Mouse (Mus musculus): ENCODE results near the gene Comt. TPM values are rescaled to one million over a fixed set of nuclear protein-coding genes. Genes with fewer than 3 reads are reported as not detected.

Comt gene
- polyA plus RNA-seq (2012; rRNA removed) = 84.5 and 110 TPM in 2 replicates
- 82.4 and 92.3 TPM in 2 replicates for polyA plus RNA-seq (2014; fragmentation: Nextera tagmentation; extraction: Ambion mirVana)

DNA sequence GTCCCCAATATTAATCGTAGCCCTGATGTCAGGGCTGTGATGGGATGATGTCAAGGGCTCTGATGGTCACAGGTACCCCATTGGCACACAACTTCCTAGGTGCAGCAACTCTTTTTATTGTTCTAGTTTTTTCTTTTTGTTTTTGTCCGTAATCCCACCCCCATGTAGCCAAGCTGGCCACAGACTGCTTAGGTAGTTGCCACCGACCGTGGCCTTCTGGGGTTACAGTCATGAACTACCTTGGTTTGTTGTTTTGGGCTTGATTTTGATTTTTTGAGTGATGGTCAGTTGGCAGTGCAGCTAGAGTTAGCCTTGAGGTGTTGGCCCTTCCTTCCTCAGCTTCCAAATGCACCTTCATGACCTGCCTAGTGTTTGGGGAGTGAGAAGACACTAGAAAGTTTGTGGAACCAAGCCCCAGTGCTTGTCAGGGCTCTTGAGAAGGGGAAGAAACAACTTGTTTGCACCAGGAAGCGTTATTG is at the start of gene Comt:
Gene Comt (minus strand): TSS at position 51 of the 479 bp plus-strand sequence.
- H3K36me3 ChIP-seq (ENCODE audit: control insufficient read depth, insufficient read depth, low read length) = peaks cover 8% of the 10 kb centered on the region
- DNase-seq (ENCODE audit: low spot score) (no peak), ATAC-seq (ENCODE audit: low FRiP score, low read depth) (no peak)
- peak within 1 kb of the TSS; percentile 88 for H3K9ac ChIP-seq (ENCODE audit: low read depth, low read length, severe bottlenecking)
- 58% methylated on average over 5 of the region's 5 CpGs for WGBS
- H3K27me3 ChIP-seq (ENCODE audit: control insufficient read depth, insufficient read depth, low read length) = no peaks in the 10 kb centered on the region
- TF ChIP-seq POLR2A (IDR thresholded peaks at IDR 0.05; ENCODE audit: borderline replicate concordance, extremely low read depth, insufficient read depth, insufficient read length) = no peak
- peaks cover 28% of the 10 kb centered on the region for H3K4me1 ChIP-seq (ENCODE audit: control insufficient read depth, insufficient read depth, low read length)
- peak within 1 kb of the TSS; percentile 94 for H3K4me2 ChIP-seq (replicated peaks; ENCODE audit: low read depth, low read length, severe bottlenecking)
- H3K9me3 ChIP-seq (ENCODE audit: control insufficient read depth, low read length) = no peaks in the 10 kb centered on the region
- H3K4me3 ChIP-seq (replicated peaks; ENCODE audit: low read length) = peak within 1 kb of the TSS; percentile 89
- peak within 1 kb of the TSS; percentile 73 for H3K27ac ChIP-seq (replicated peaks; ENCODE audit: low read depth, low read length)

DNA sequence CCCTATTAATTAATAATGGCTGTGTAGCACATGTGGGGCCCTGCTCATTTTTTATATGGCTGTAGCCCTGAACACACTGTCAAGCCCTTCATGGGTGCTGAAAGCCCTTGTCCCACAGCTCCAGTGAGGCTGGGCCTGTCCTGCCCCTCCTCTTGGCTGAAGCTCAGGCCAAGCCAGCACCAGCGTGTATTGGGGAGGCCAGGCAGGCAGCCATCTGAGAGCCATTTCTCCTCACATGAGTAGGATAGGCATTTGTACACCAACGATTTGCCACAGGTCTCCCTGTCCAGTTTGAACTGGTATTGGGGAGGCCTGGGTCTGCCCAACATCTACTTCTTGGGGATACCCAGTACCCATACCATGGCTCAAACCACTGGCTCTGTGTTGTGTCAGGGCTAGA is 47.4 kb upstream of the Comt start:
- H3K4me1 ChIP-seq (ENCODE audit: control insufficient read depth, insufficient read depth, low read length) = no peaks in the 10 kb centered on the region
- H3K9me3 ChIP-seq (ENCODE audit: control insufficient read depth, low read length) = no peaks in the 10 kb centered on the region
- TF ChIP-seq POLR2A (IDR thresholded peaks at IDR 0.05; ENCODE audit: borderline replicate concordance, extremely low read depth, insufficient read depth, insufficient read length) = no peak
- DNase-seq (ENCODE audit: low spot score) (no peak), ATAC-seq (ENCODE audit: low FRiP score, low read depth) (no peak)
- no peak overlapping the region for H3K9ac ChIP-seq (ENCODE audit: low read depth, low read length, severe bottlenecking)
- H3K4me3 ChIP-seq (replicated peaks; ENCODE audit: low read length) = no peak overlapping the region
- peaks cover 14% of the 10 kb centered on the region for H3K36me3 ChIP-seq (ENCODE audit: control insufficient read depth, insufficient read depth, low read length)
- H3K4me2 ChIP-seq (replicated peaks; ENCODE audit: low read depth, low read length, severe bottlenecking) = no peak overlapping the region
- H3K27ac ChIP-seq (replicated peaks; ENCODE audit: low read depth, low read length) = no peak overlapping the region
- no peaks in the 10 kb centered on the region for H3K27me3 ChIP-seq (ENCODE audit: control insufficient read depth, insufficient read depth, low read length)
- WGBS = 78% methylated on average over 2 of the region's 2 CpGs

DNA sequence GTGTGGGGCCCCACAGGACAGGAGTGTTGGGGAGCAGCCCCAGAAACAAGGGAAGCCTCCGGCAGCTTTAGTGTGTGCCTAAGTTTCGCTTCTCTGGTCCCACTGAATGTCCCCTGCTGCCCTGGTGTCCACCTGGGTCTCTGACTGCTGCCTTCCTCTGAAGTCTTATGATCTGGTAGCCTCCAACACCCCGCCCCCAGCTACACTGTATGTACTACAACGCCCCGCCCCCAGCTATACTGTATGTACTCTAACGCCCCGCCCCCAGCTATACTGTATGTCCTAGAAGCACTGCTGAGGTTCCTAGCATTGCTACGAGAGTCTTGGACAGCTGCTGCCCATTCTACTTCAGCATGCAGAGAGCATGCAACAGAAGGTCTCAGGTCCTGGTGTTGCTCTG is 46.3 kb upstream of the Comt start:
- DNase-seq (ENCODE audit: low spot score) = no peak
- Histone ChIP-seq H3K27ac (replicated peaks; ENCODE audit: low read depth, low read length) (no peak overlapping the region), H3K4me2 (replicated peaks; ENCODE audit: low read depth, low read length, severe bottlenecking) (no peak overlapping the region), H3K9ac (ENCODE audit: low read depth, low read length, severe bottlenecking) (no peak overlapping the region), H3K9me3 (ENCODE audit: control insufficient read depth, low read length) (no peaks in the 10 kb centered on the region), H3K27me3 (ENCODE audit: control insufficient read depth, insufficient read depth, low read length) (no peaks in the 10 kb centered on the region), H3K4me3 (replicated peaks; ENCODE audit: low read length) (no peak overlapping the region), H3K4me1 (ENCODE audit: control insufficient read depth, insufficient read depth, low read length) (no peaks in the 10 kb centered on the region), H3K36me3 (ENCODE audit: control insufficient read depth, insufficient read depth, low read length) (peaks cover 17% of the 10 kb centered on the region)
- 81% methylated on average over 8 of the region's 8 CpGs for WGBS
- no peak for ATAC-seq (ENCODE audit: low FRiP score, low read depth)
- no peak for TF ChIP-seq POLR2A (IDR thresholded peaks at IDR 0.05; ENCODE audit: borderline replicate concordance, extremely low read depth, insufficient read depth, insufficient read length)

DNA sequence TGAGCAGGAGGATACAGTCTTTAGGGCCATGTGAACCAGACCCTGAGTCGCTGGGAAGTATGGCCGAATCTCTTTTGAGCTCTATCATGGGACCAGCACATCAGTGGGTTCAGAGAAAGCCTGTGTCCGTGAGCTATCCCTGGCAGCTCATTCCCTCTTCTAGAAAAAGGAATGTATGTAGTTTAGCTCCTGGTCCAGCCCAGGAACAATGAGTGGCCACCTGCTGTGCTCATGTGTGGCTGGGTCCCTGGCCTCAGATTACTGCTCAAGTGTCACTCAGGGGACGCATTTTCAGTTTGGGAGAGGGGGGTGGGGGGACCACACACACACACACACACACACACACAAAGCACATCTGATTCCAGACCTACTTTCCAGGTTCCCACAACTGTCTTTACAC is 45.8 kb upstream of the Comt start:
- peaks cover 14% of the 10 kb centered on the region for H3K36me3 ChIP-seq (ENCODE audit: control insufficient read depth, insufficient read depth, low read length)
- WGBS = 82% methylated on average over 4 of the region's 4 CpGs

DNA sequence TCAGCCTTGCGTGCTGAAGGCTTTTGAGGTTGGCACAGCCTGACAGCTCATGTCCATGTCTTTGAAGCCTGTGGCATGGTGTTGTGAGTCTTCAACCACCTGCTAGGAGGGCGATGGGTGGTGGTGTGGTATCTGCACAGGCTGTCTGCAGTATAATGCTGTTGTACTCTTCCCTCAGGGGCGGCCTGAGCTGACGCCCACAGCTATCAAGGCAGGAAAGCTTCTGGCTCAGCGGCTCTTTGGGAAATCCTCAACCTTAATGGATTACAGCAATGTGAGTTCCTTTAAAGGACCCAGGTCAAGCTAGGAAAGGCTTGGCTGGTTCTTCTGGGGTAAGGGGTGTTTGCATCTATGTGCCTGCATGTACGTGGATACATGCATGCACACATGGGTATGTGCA is 45.3 kb upstream of the Comt start:
- no peak for DNase-seq (ENCODE audit: low spot score)
- H3K4me2 ChIP-seq (replicated peaks; ENCODE audit: low read depth, low read length, severe bottlenecking) = no peak overlapping the region
- H3K4me3 ChIP-seq (replicated peaks; ENCODE audit: low read length) = no peak overlapping the region
- no peak overlapping the region for H3K27ac ChIP-seq (replicated peaks; ENCODE audit: low read depth, low read length)
- 83% methylated on average over 6 of the region's 6 CpGs for WGBS
- TF ChIP-seq POLR2A (IDR thresholded peaks at IDR 0.05; ENCODE audit: borderline replicate concordance, extremely low read depth, insufficient read depth, insufficient read length) = no peak
- peaks cover 14% of the 10 kb centered on the region for H3K36me3 ChIP-seq (ENCODE audit: control insufficient read depth, insufficient read depth, low read length)
- no peak overlapping the region for H3K9ac ChIP-seq (ENCODE audit: low read depth, low read length, severe bottlenecking)
- no peaks in the 10 kb centered on the region for H3K4me1 ChIP-seq (ENCODE audit: control insufficient read depth, insufficient read depth, low read length)
- no peak for ATAC-seq (ENCODE audit: low FRiP score, low read depth)
- H3K27me3 ChIP-seq (ENCODE audit: control insufficient read depth, insufficient read depth, low read length) = no peaks in the 10 kb centered on the region
- H3K9me3 ChIP-seq (ENCODE audit: control insufficient read depth, low read length) = no peaks in the 10 kb centered on the region

More for the DNA sequence above, 45.8 kb upstream of the Comt start:
- no peak overlapping the region for H3K27ac ChIP-seq (replicated peaks; ENCODE audit: low read depth, low read length)
- no peak for ATAC-seq (ENCODE audit: low FRiP score, low read depth)
- no peak overlapping the region for H3K9ac ChIP-seq (ENCODE audit: low read depth, low read length, severe bottlenecking)
- H3K9me3 ChIP-seq (ENCODE audit: control insufficient read depth, low read length) = no peaks in the 10 kb centered on the region
- no peak for TF ChIP-seq POLR2A (IDR thresholded peaks at IDR 0.05; ENCODE audit: borderline replicate concordance, extremely low read depth, insufficient read depth, insufficient read length)
- H3K4me3 ChIP-seq (replicated peaks; ENCODE audit: low read length) = no peak overlapping the region
- H3K27me3 ChIP-seq (ENCODE audit: control insufficient read depth, insufficient read depth, low read length) = no peaks in the 10 kb centered on the region
- no peak overlapping the region for H3K4me2 ChIP-seq (replicated peaks; ENCODE audit: low read depth, low read length, severe bottlenecking)
- H3K4me1 ChIP-seq (ENCODE audit: control insufficient read depth, insufficient read depth, low read length) = no peaks in the 10 kb centered on the region
- no peak for DNase-seq (ENCODE audit: low spot score)

All from limb, embryonic 14.5 days (tissue).